Mouse (Mus musculus): ENCODE measurements at regions not wholly inside any gene's neighbourhood (a gene's known extent, or its start where the extent isn't known, plus 50 kb on each side); places are given as distances from the start of the nearest gene placed in this dataset.

DNA sequence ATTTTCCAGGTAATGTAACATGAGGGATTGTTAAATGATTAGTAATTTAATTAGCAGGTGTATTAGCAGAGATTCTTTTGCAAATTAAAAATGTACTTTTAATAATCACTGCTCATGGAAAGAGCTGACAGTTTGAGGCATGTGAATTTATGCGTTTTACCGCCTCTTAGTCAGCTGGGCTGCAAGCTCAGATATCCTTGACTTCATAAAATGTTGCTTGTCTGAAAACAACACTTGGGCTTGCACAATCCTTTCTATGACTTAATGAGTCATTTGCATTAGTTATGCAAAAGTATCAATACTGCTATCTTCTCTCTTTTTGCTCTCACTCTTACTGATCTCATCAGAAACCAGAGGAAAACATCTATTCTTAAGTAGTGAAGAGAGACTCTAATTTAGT is 571.3 kb upstream of the Pdzrn3 start:
- Histone ChIP-seq H3K9me3 (ENCODE audit: control insufficient read depth, low read length) (no peaks in the 10 kb centered on the region), H3K9ac (ENCODE audit: low read length) (no peak overlapping the region), H3K36me3 (ENCODE audit: control insufficient read depth, insufficient read depth, low read length) (no peaks in the 10 kb centered on the region), H3K4me1 (ENCODE audit: control insufficient read depth, insufficient read depth, low read length) (no peaks in the 10 kb centered on the region), H3K4me2 (ENCODE audit: low read depth) (no peak overlapping the region), H3K4me3 (ENCODE audit: low read depth, low read length) (no peak overlapping the region), H3K27me3 (ENCODE audit: control insufficient read depth, insufficient read depth, low read length) (no peaks in the 10 kb centered on the region), H3K27ac (ENCODE audit: low read depth, low read length) (no peak overlapping the region)
- no peak for ATAC-seq (ENCODE audit: insufficient read depth, low FRiP score, low TSS enrichment)
- 83% methylated on average over 2 of the region's 2 CpGs for WGBS
- no peak for DNase-seq (ENCODE audit: low spot score)

GRCm38 (mm10) chr6:101940266-101940866 is 562.7 kb upstream of the Pdzrn3 start:
- no peak overlapping the region for H3K4me2 ChIP-seq (ENCODE audit: low read depth)
- H3K27ac ChIP-seq (ENCODE audit: low read depth, low read length), result no peak overlapping the region
- H3K4me3 ChIP-seq (ENCODE audit: low read depth, low read length), result no peak overlapping the region
- H3K36me3 ChIP-seq (ENCODE audit: control insufficient read depth, insufficient read depth, low read length), result no peaks in the 10 kb centered on the region
- ATAC-seq (ENCODE audit: insufficient read depth, low FRiP score, low TSS enrichment) (no peak), DNase-seq (ENCODE audit: low spot score) (no peak)
- H3K9ac ChIP-seq (ENCODE audit: low read length), result no peak overlapping the region
- WGBS, result 61% methylated on average over 3 of the region's 3 CpGs
- no peaks in the 10 kb centered on the region for H3K4me1 ChIP-seq (ENCODE audit: control insufficient read depth, insufficient read depth, low read length)
- H3K9me3 ChIP-seq (ENCODE audit: control insufficient read depth, low read length), result no peaks in the 10 kb centered on the region
- H3K27me3 ChIP-seq (ENCODE audit: control insufficient read depth, insufficient read depth, low read length), result no peaks in the 10 kb centered on the region

DNA sequence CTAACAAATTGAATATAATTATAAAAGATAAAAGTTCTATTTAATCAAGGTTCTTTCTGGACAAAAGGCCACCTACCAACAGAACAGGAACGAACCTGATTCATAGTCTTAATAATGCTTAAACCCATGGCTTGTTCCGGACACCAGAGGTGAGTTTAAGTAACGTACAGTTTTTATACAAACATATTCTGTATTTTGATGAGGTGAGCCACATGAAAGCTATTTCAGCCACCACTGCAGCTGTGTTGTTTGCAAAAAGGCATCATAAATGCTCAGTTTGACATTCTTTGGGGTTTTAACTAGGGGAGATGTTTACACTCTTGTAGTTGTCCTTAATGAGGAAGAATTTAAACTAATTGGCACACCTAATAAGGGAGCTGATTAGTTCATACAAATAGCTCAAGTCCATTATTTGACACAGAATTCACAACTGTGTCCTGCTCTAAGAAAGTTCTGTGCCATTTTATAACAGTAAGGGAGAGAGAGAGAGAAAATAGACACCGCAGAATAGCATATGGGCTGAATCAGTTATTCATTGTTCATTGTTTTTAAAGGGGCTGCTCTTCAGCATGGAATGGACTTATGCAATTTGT is 560.8 kb upstream of the Pdzrn3 start:
- Histone ChIP-seq H3K4me3 (ENCODE audit: low read depth, low read length) (no peak overlapping the region), H3K9ac (ENCODE audit: low read length) (no peak overlapping the region), H3K27ac (ENCODE audit: low read depth, low read length) (no peak overlapping the region), H3K27me3 (ENCODE audit: control insufficient read depth, insufficient read depth, low read length) (no peaks in the 10 kb centered on the region), H3K36me3 (ENCODE audit: control insufficient read depth, insufficient read depth, low read length) (no peaks in the 10 kb centered on the region), H3K4me1 (ENCODE audit: control insufficient read depth, insufficient read depth, low read length) (no peaks in the 10 kb centered on the region), H3K4me2 (ENCODE audit: low read depth) (no peak overlapping the region), H3K9me3 (ENCODE audit: control insufficient read depth, low read length) (no peaks in the 10 kb centered on the region)
- 94% methylated on average over 4 of the region's 4 CpGs for WGBS
- DNase-seq (ENCODE audit: low spot score) (no peak), ATAC-seq (ENCODE audit: insufficient read depth, low FRiP score, low TSS enrichment) (no peak)

GRCm38 (mm10) chr6:101937467-101938392 is 560.0 kb upstream of the Pdzrn3 start:
- Histone ChIP-seq H3K4me3 (ENCODE audit: low read depth, low read length) (no peak overlapping the region), H3K36me3 (ENCODE audit: control insufficient read depth, insufficient read depth, low read length) (no peaks in the 10 kb centered on the region), H3K4me2 (ENCODE audit: low read depth) (no peak overlapping the region), H3K9ac (ENCODE audit: low read length) (no peak overlapping the region), H3K27ac (ENCODE audit: low read depth, low read length) (no peak overlapping the region), H3K4me1 (ENCODE audit: control insufficient read depth, insufficient read depth, low read length) (no peaks in the 10 kb centered on the region), H3K9me3 (ENCODE audit: control insufficient read depth, low read length) (no peaks in the 10 kb centered on the region), H3K27me3 (ENCODE audit: control insufficient read depth, insufficient read depth, low read length) (no peaks in the 10 kb centered on the region)
- 79% methylated on average over 12 of the region's 12 CpGs for WGBS
- ATAC-seq (ENCODE audit: insufficient read depth, low FRiP score, low TSS enrichment) (no peak), DNase-seq (ENCODE audit: low spot score) (no peak)

- DNase-seq (ENCODE audit: low spot score) (no peak), ATAC-seq (ENCODE audit: insufficient read depth, low FRiP score, low TSS enrichment) (no peak)
- no peak overlapping the region for H3K9ac ChIP-seq (ENCODE audit: low read length)
- H3K27ac ChIP-seq (ENCODE audit: low read depth, low read length), result no peak overlapping the region
- H3K4me1 ChIP-seq (ENCODE audit: control insufficient read depth, insufficient read depth, low read length), result no peaks in the 10 kb centered on the region
- H3K4me3 ChIP-seq (ENCODE audit: low read depth, low read length), result no peak overlapping the region
- no peaks in the 10 kb centered on the region for H3K27me3 ChIP-seq (ENCODE audit: control insufficient read depth, insufficient read depth, low read length)
- WGBS, result 89% methylated on average over 5 of the region's 5 CpGs
- no peaks in the 10 kb centered on the region for H3K36me3 ChIP-seq (ENCODE audit: control insufficient read depth, insufficient read depth, low read length)
- H3K9me3 ChIP-seq (ENCODE audit: control insufficient read depth, low read length), result no peaks in the 10 kb centered on the region
- no peak overlapping the region for H3K4me2 ChIP-seq (ENCODE audit: low read depth)
These were observed 554.1 kb upstream of the Pdzrn3 start for GRCm38 (mm10) chr6:101931768-101932167.

GRCm38 (mm10) chr6:101921686-101922085 is 544.0 kb upstream of the Pdzrn3 start:
- DNase-seq (ENCODE audit: low spot score), result no peak
- H3K4me1 ChIP-seq (ENCODE audit: control insufficient read depth, insufficient read depth, low read length), result no peaks in the 10 kb centered on the region
- H3K36me3 ChIP-seq (ENCODE audit: control insufficient read depth, insufficient read depth, low read length), result no peaks in the 10 kb centered on the region
- no peak for ATAC-seq (ENCODE audit: insufficient read depth, low FRiP score, low TSS enrichment)
- H3K9ac ChIP-seq (ENCODE audit: low read length), result no peak overlapping the region
- no peak overlapping the region for H3K4me2 ChIP-seq (ENCODE audit: low read depth)
- H3K27me3 ChIP-seq (ENCODE audit: control insufficient read depth, insufficient read depth, low read length), result no peaks in the 10 kb centered on the region
- H3K4me3 ChIP-seq (ENCODE audit: low read depth, low read length), result no peak overlapping the region
- H3K9me3 ChIP-seq (ENCODE audit: control insufficient read depth, low read length), result no peaks in the 10 kb centered on the region
- WGBS, result 80% methylated on average over 4 of the region's 4 CpGs
- H3K27ac ChIP-seq (ENCODE audit: low read depth, low read length), result no peak overlapping the region

GRCm38 (mm10) chr6:101921186-101921585 is 543.5 kb upstream of the Pdzrn3 start:
- no peak overlapping the region for H3K9ac ChIP-seq (ENCODE audit: low read length)
- no peaks in the 10 kb centered on the region for H3K4me1 ChIP-seq (ENCODE audit: control insufficient read depth, insufficient read depth, low read length)
- no peak overlapping the region for H3K4me2 ChIP-seq (ENCODE audit: low read depth)
- DNase-seq (ENCODE audit: low spot score), result no peak
- H3K36me3 ChIP-seq (ENCODE audit: control insufficient read depth, insufficient read depth, low read length), result no peaks in the 10 kb centered on the region
- no peak for ATAC-seq (ENCODE audit: insufficient read depth, low FRiP score, low TSS enrichment)
- H3K4me3 ChIP-seq (ENCODE audit: low read depth, low read length), result no peak overlapping the region
- no peaks in the 10 kb centered on the region for H3K9me3 ChIP-seq (ENCODE audit: control insufficient read depth, low read length)
- no peak overlapping the region for H3K27ac ChIP-seq (ENCODE audit: low read depth, low read length)
- H3K27me3 ChIP-seq (ENCODE audit: control insufficient read depth, insufficient read depth, low read length), result no peaks in the 10 kb centered on the region

DNA sequence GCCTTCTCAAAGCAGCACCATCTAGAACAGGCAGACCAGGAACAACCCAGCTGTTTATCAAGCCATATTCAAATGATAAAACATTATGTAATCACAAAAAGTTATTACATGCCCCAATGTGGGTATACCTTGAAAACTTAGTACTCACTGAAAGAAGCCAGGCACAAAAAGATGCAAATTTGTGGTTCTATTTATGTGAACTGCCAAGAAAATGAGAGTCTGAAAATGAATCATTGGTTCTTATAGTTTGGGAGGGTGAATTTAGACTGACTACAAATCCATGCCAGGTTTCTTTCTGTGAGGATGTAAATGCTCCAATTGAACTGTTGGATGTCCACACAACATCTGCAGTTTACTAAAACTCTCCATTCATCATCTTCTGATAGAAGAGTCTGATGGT is 541.2 kb upstream of the Pdzrn3 start:
- no peaks in the 10 kb centered on the region for H3K4me1 ChIP-seq (ENCODE audit: control insufficient read depth, insufficient read depth, low read length)
- no peak overlapping the region for H3K4me2 ChIP-seq (ENCODE audit: low read depth)
- H3K4me3 ChIP-seq (ENCODE audit: low read depth, low read length), result no peak overlapping the region
- no peak for ATAC-seq (ENCODE audit: insufficient read depth, low FRiP score, low TSS enrichment)
- H3K9ac ChIP-seq (ENCODE audit: low read length), result no peak overlapping the region
- no peaks in the 10 kb centered on the region for H3K36me3 ChIP-seq (ENCODE audit: control insufficient read depth, insufficient read depth, low read length)
- H3K9me3 ChIP-seq (ENCODE audit: control insufficient read depth, low read length), result no peaks in the 10 kb centered on the region
- H3K27me3 ChIP-seq (ENCODE audit: control insufficient read depth, insufficient read depth, low read length), result no peaks in the 10 kb centered on the region
- no peak for DNase-seq (ENCODE audit: low spot score)
- no peak overlapping the region for H3K27ac ChIP-seq (ENCODE audit: low read depth, low read length)

DNA sequence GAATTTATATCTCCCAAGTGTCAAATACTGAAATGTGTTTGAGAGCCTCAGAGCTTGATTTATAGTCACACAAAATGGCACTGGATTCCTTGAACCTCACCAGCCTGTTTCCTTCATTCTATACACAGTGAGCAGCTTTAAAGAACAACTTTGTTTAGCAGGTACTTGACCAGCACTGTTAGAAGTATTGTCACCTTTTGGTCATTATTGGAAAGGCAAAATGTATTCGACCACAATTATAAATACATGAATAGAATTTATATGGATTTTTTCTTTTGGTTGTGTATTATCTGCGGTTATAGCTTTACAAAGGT is 527.3 kb upstream of the Pdzrn3 start:
- H3K4me1 ChIP-seq (ENCODE audit: control insufficient read depth, insufficient read depth, low read length), result no peaks in the 10 kb centered on the region
- no peak for DNase-seq (ENCODE audit: low spot score)
- H3K27me3 ChIP-seq (ENCODE audit: control insufficient read depth, insufficient read depth, low read length), result no peaks in the 10 kb centered on the region
- ATAC-seq (ENCODE audit: insufficient read depth, low FRiP score, low TSS enrichment), result no peak
- H3K4me2 ChIP-seq (ENCODE audit: low read depth), result no peak overlapping the region
- no peak overlapping the region for H3K9ac ChIP-seq (ENCODE audit: low read length)
- H3K4me3 ChIP-seq (ENCODE audit: low read depth, low read length), result no peak overlapping the region
- 89% methylated on average over 2 of the region's 2 CpGs for WGBS
- H3K36me3 ChIP-seq (ENCODE audit: control insufficient read depth, insufficient read depth, low read length), result no peaks in the 10 kb centered on the region
- no peak overlapping the region for H3K27ac ChIP-seq (ENCODE audit: low read depth, low read length)
- H3K9me3 ChIP-seq (ENCODE audit: control insufficient read depth, low read length), result no peaks in the 10 kb centered on the region

All from neural tube, embryonic 11.5 days (tissue).